16 mouse cellular contexts compared by ENCODE assay signal in genomic region chr2:132073052-132073451, GRCm38 (mm10).
"Had no signal": no experiment of that assay in that cellular context is flagged by ENCODE, and none has a peak within 500 bp of the region (broad histone marks: within the 10 kb centered on the region; RNA-seq: fewer than 3 reads in every experiment).

No protein-coding gene starts in this region.

- H3K4me1 ChIP-seq: liver, embryonic 13.5 days; liver, embryonic 15.5 days; megakaryocyte, embryonic 14.5 days; midbrain, embryonic 13.5 days; midbrain, embryonic 15.5 days; neural tube, embryonic 12.5 days; stomach, embryonic 15.5 days had no signal

- H3K27ac ChIP-seq: liver, embryonic 13.5 days; liver, embryonic 15.5 days; macrophage; midbrain, embryonic 13.5 days; midbrain, embryonic 15.5 days; neural tube, embryonic 12.5 days; stomach, embryonic 15.5 days; stomach, postnatal 0 days had no signal

- H3K4me2 ChIP-seq: liver, embryonic 13.5 days; liver, embryonic 15.5 days; lung, embryonic 14.5 days; midbrain, embryonic 11.5 days; midbrain, embryonic 13.5 days; midbrain, embryonic 15.5 days; neural tube, embryonic 12.5 days; stomach, embryonic 15.5 days had no signal

- H3K9me3 ChIP-seq: liver, embryonic 13.5 days; liver, embryonic 15.5 days; megakaryocyte, embryonic 14.5 days; midbrain, embryonic 13.5 days; midbrain, embryonic 15.5 days; neural tube, embryonic 12.5 days; stomach, embryonic 15.5 days had no signal

- H3K9ac ChIP-seq: liver, embryonic 13.5 days; liver, embryonic 15.5 days; liver, postnatal 0 days; lung, embryonic 14.5 days; midbrain, embryonic 13.5 days; midbrain, embryonic 15.5 days; neural tube, embryonic 12.5 days; stomach, embryonic 15.5 days had no signal

- H3K4me3 ChIP-seq: liver, embryonic 13.5 days; liver, embryonic 15.5 days; megakaryocyte, embryonic 14.5 days; midbrain, embryonic 13.5 days; midbrain, embryonic 15.5 days; neural tube, embryonic 12.5 days; stomach, embryonic 15.5 days had no signal

- DNase-seq: liver, embryonic 13.5 days; liver, postnatal 0 days; lung, embryonic 14.5 days; right cerebral cortex, postnatal 14 days; thymus, adult 2 months; thymus, postnatal 25 days; thymus, postnatal 4 days had no signal

- ATAC-seq: liver, postnatal 0 days; midbrain, embryonic 13.5 days; midbrain, embryonic 15.5 days had no signal

- H3K27me3 ChIP-seq: liver, embryonic 13.5 days; liver, embryonic 15.5 days; megakaryocyte, embryonic 14.5 days; midbrain, embryonic 13.5 days; midbrain, embryonic 15.5 days; neural tube, embryonic 12.5 days; stomach, embryonic 15.5 days had no signal
